Mouse (Mus musculus): Measurements from ENCODE around the gene Shroom3. TPM values are rescaled to one million over a fixed set of nuclear protein-coding genes. Genes with fewer than 3 reads are reported as not detected.

Shroom3 gene
- polyA plus RNA-seq, 1 experiment, result 0.38 TPM

- no peaks in the 10 kb centered on the region for H3K36me3 ChIP-seq (replicated peaks; ENCODE audit: low read length)
- no peaks in the 10 kb centered on the region for H3K27me3 ChIP-seq (replicated peaks)
- peaks cover 4% of the 10 kb centered on the region; the same call in 1 of the 2 replicates for H3K4me1 ChIP-seq
- TF ChIP-seq FLI1 (IDR thresholded peaks at IDR 0.05; ENCODE audit: low read length) (no peak), GATA1 (IDR thresholded peaks at IDR 0.05; ENCODE audit: borderline replicate concordance, low read length) (no peak)
- H3K9me3 ChIP-seq, result peaks cover 6% of the 10 kb centered on the region; the same call in 1 of the 2 replicates
- H3K4me3 ChIP-seq (replicated peaks), result no peak overlapping the region
Observed at GRCm38 (mm10) chr5:92839314-92839713, 156.1 kb downstream of the Shroom3 start.

- TF ChIP-seq GATA1 (IDR thresholded peaks at IDR 0.05; ENCODE audit: borderline replicate concordance, low read length), result no peak
- TF ChIP-seq FLI1 (IDR thresholded peaks at IDR 0.05; ENCODE audit: low read length), result no peak
- Histone ChIP-seq H3K36me3 (replicated peaks; ENCODE audit: low read length) (no peaks in the 10 kb centered on the region), H3K4me3 (replicated peaks) (no peak overlapping the region), H3K27me3 (replicated peaks) (no peaks in the 10 kb centered on the region), H3K9me3 (peaks cover 6% of the 10 kb centered on the region; the same call in 1 of the 2 replicates), H3K4me1 (peaks cover 4% of the 10 kb centered on the region; the same call in 1 of the 2 replicates)
Observed at GRCm38 (mm10) chr5:92841474-92841873, 158.2 kb downstream of the Shroom3 start.

GRCm38 (mm10) chr5:92842417-92842816, 159.2 kb downstream of the Shroom3 start:
- Histone ChIP-seq H3K9me3 (no peaks in the 10 kb centered on the region), H3K4me3 (replicated peaks) (no peak overlapping the region), H3K4me1 (peaks cover 4% of the 10 kb centered on the region; the same call in 1 of the 2 replicates), H3K36me3 (replicated peaks; ENCODE audit: low read length) (no peaks in the 10 kb centered on the region), H3K27me3 (replicated peaks) (no peaks in the 10 kb centered on the region)
- TF ChIP-seq FLI1 (IDR thresholded peaks at IDR 0.05; ENCODE audit: low read length) (no peak), GATA1 (IDR thresholded peaks at IDR 0.05; ENCODE audit: borderline replicate concordance, low read length) (no peak)

- no peaks in the 10 kb centered on the region for H3K27me3 ChIP-seq (replicated peaks)
- H3K36me3 ChIP-seq (replicated peaks; ENCODE audit: low read length), result no peaks in the 10 kb centered on the region
- H3K9me3 ChIP-seq, result no peaks in the 10 kb centered on the region
- peaks cover 4% of the 10 kb centered on the region; the same call in 1 of the 2 replicates for H3K4me1 ChIP-seq
- no peak overlapping the region for H3K4me3 ChIP-seq (replicated peaks)
- TF ChIP-seq GATA1 (IDR thresholded peaks at IDR 0.05; ENCODE audit: borderline replicate concordance, low read length) (no peak), FLI1 (IDR thresholded peaks at IDR 0.05; ENCODE audit: low read length) (no peak)
Observed at GRCm38 (mm10) chr5:92842881-92843280, 159.6 kb downstream of the Shroom3 start.

GRCm38 (mm10) chr5:92843850-92844785, 160.9 kb downstream of the Shroom3 start:
- no peak for TF ChIP-seq GATA1 (IDR thresholded peaks at IDR 0.05; ENCODE audit: borderline replicate concordance, low read length)
- no peak for TF ChIP-seq FLI1 (IDR thresholded peaks at IDR 0.05; ENCODE audit: low read length)
- H3K36me3 ChIP-seq (replicated peaks; ENCODE audit: low read length), result no peaks in the 10 kb centered on the region
- H3K4me3 ChIP-seq (replicated peaks), result no peak overlapping the region
- peaks cover 4% of the 10 kb centered on the region; the same call in 1 of the 2 replicates for H3K4me1 ChIP-seq
- H3K9me3 ChIP-seq, result no peaks in the 10 kb centered on the region
- H3K27me3 ChIP-seq (replicated peaks), result no peaks in the 10 kb centered on the region

GRCm38 (mm10) chr5:92849743-92850142, 166.5 kb downstream of the Shroom3 start:
- Histone ChIP-seq H3K36me3 (replicated peaks; ENCODE audit: low read length) (no peaks in the 10 kb centered on the region), H3K27me3 (replicated peaks) (no peaks in the 10 kb centered on the region), H3K4me3 (replicated peaks) (no peak overlapping the region), H3K9me3 (no peaks in the 10 kb centered on the region), H3K4me1 (no peaks in the 10 kb centered on the region)
- no peak for TF ChIP-seq FLI1 (IDR thresholded peaks at IDR 0.05; ENCODE audit: low read length)
- TF ChIP-seq GATA1 (IDR thresholded peaks at IDR 0.05; ENCODE audit: borderline replicate concordance, low read length), result no peak

GRCm38 (mm10) chr5:92850925-92851324, 167.7 kb downstream of the Shroom3 start:
- H3K4me1 ChIP-seq, result no peaks in the 10 kb centered on the region
- H3K27me3 ChIP-seq (replicated peaks), result no peaks in the 10 kb centered on the region
- H3K9me3 ChIP-seq, result no peaks in the 10 kb centered on the region
- H3K36me3 ChIP-seq (replicated peaks; ENCODE audit: low read length), result no peaks in the 10 kb centered on the region
- no peak overlapping the region for H3K4me3 ChIP-seq (replicated peaks)
- TF ChIP-seq FLI1 (IDR thresholded peaks at IDR 0.05; ENCODE audit: low read length), result no peak
- TF ChIP-seq GATA1 (IDR thresholded peaks at IDR 0.05; ENCODE audit: borderline replicate concordance, low read length), result no peak

GRCm38 (mm10) chr5:92854983-92855382, 171.7 kb downstream of the Shroom3 start:
- Histone ChIP-seq H3K4me3 (replicated peaks) (no peak overlapping the region), H3K27me3 (replicated peaks) (no peaks in the 10 kb centered on the region), H3K4me1 (no peaks in the 10 kb centered on the region), H3K9me3 (0 out of 2 replicates have a peak, but pooled peaks cover 4% of the 10 kb centered on the region), H3K36me3 (replicated peaks; ENCODE audit: low read length) (no peaks in the 10 kb centered on the region)
- TF ChIP-seq FLI1 (IDR thresholded peaks at IDR 0.05; ENCODE audit: low read length) (no peak), GATA1 (IDR thresholded peaks at IDR 0.05; ENCODE audit: borderline replicate concordance, low read length) (no peak)

- no peaks in the 10 kb centered on the region for H3K27me3 ChIP-seq (replicated peaks)
- 0 out of 2 replicates have a peak, but pooled peaks cover 4% of the 10 kb centered on the region for H3K9me3 ChIP-seq
- H3K36me3 ChIP-seq (replicated peaks; ENCODE audit: low read length), result no peaks in the 10 kb centered on the region
- no peak overlapping the region for H3K4me3 ChIP-seq (replicated peaks)
- TF ChIP-seq FLI1 (IDR thresholded peaks at IDR 0.05; ENCODE audit: low read length) (no peak), GATA1 (IDR thresholded peaks at IDR 0.05; ENCODE audit: borderline replicate concordance, low read length) (no peak)
- H3K4me1 ChIP-seq, result no peaks in the 10 kb centered on the region
Observed at GRCm38 (mm10) chr5:92856346-92856745, 173.1 kb downstream of the Shroom3 start.

- Histone ChIP-seq H3K4me1 (no peaks in the 10 kb centered on the region), H3K36me3 (replicated peaks; ENCODE audit: low read length) (no peaks in the 10 kb centered on the region), H3K9me3 (0 out of 2 replicates have a peak, but pooled peaks cover 4% of the 10 kb centered on the region), H3K27me3 (replicated peaks) (no peaks in the 10 kb centered on the region), H3K4me3 (replicated peaks) (no peak overlapping the region)
- TF ChIP-seq GATA1 (IDR thresholded peaks at IDR 0.05; ENCODE audit: borderline replicate concordance, low read length), result no peak
- no peak for TF ChIP-seq FLI1 (IDR thresholded peaks at IDR 0.05; ENCODE audit: low read length)
Observed at GRCm38 (mm10) chr5:92857177-92857576, 173.9 kb downstream of the Shroom3 start.
